Mouse (Mus musculus): ENCODE data around the gene Mis18bp1.

DNA sequence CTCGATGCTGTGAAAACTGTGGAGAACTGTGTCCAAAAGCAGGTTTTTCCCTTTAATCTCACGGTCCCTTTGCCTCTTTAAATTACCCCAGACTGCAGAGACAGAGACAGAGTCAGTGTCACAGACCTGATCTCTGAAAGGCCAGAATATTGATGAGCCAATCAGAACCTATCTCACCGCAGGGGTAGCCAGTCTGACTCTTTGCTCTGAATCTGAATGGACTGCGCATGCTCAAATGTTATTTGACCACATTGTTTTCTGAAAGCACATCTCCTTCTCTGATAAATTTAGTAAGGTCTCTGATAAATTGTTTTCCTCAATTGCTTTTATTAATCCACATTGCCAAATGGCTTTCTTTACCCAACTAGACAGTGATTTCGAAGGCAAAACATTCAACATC, 53.0 kb downstream of the Mis18bp1 start:
- no peak for TF ChIP-seq CTCF (conservative IDR thresholded peaks at IDR 0.05; ENCODE audit: low read length)
- TF ChIP-seq POU5F1 (IDR thresholded peaks at IDR 0.05; ENCODE audit: borderline replicate concordance, low read length), result no peak
- TF ChIP-seq NANOG (IDR thresholded peaks at IDR 0.05; ENCODE audit: borderline replicate concordance, low read length), result no peak

All from E14TG2a.4 (cell line).